Mouse (Mus musculus): ENCODE results near the gene Med29.
A peak's percentile ranks its signal among the peaks of the same experiment; 100 is the strongest.

Gene Med29

GRCm38 (mm10) chr7:28381938-28382337 lies 10.6 kb downstream of the Med29 start:
- no peak for TF ChIP-seq GATA4 (IDR thresholded peaks at IDR 0.05; ENCODE audit: insufficient replicate concordance, low read length)

GRCm38 (mm10) chr7:28381017-28381790 lies 11.3 kb downstream of the Med29 start:
- no peak for TF ChIP-seq GATA4 (IDR thresholded peaks at IDR 0.05; ENCODE audit: insufficient replicate concordance, low read length)

- TF ChIP-seq GATA4 (IDR thresholded peaks at IDR 0.05; ENCODE audit: insufficient replicate concordance, low read length) = no peak
Observed at GRCm38 (mm10) chr7:28380237-28381016, 12.1 kb downstream of the Med29 start, which contains the start of gene Zfp36. TSS of gene Zfp36 (minus strand) at chr7:28380253.

GRCm38 (mm10) chr7:28378769-28379651 lies 13.5 kb downstream of the Med29 start:
- TF ChIP-seq GATA4 (IDR thresholded peaks at IDR 0.05; ENCODE audit: insufficient replicate concordance, low read length) = peak; percentile 71; the same call in 1 of the 2 replicates

GRCm38 (mm10) chr7:28378066-28378690 lies 14.3 kb downstream of the Med29 start:
- TF ChIP-seq GATA4 (IDR thresholded peaks at IDR 0.05; ENCODE audit: insufficient replicate concordance, low read length) = no peak

DNA sequence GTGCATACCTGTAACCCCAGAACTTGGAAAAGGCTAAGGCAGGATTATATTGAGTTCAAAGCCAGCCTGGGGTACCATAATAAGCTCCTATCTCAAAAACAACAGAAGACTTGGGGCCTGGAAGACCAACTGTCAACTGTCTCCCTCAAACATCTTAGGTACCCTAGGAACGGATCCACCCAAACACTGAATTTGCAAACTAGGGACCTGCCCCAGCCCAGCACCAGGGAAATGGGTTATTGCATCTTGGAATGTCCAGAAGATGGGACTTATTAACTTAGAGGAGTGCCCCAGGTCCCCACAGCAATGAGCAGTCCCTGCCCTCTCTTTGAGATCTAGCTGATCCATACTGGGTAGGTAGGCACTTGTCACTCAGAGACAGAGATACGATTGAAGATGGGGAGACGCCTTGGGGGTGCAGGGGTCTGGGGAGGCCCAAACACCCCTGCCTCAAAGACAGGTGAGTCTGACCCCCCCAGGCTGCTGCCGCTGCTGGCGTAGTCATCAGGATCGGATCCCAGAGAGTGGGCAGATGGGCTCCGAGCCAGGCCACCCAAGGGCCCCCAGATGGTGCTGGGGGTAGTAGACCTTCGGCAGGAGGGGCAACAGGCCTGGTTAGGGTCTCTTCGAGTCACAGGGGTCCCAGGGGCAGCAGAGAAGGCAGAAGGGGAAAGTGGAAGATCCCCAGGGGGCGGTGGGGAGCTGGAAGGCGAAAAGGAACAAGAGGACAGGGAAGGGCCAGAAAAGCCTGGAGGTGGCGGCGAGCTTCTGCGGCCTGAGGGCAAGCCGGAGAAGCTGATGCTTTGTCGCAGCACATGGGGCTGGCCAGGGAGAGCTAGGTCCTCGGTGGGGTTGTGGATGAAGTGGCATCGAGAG lies 15.1 kb downstream of the Med29 start:
- no peak for TF ChIP-seq GATA4 (IDR thresholded peaks at IDR 0.05; ENCODE audit: insufficient replicate concordance, low read length)

- peak; percentile 29; the same call in 1 of the 2 replicates for TF ChIP-seq GATA4 (IDR thresholded peaks at IDR 0.05; ENCODE audit: insufficient replicate concordance, low read length)
Observed at GRCm38 (mm10) chr7:28376011-28376771, 16.3 kb downstream of the Med29 start.

GRCm38 (mm10) chr7:28375176-28375921 lies 17.2 kb downstream of the Med29 start:
- no peak for TF ChIP-seq GATA4 (IDR thresholded peaks at IDR 0.05; ENCODE audit: insufficient replicate concordance, low read length)

DNA sequence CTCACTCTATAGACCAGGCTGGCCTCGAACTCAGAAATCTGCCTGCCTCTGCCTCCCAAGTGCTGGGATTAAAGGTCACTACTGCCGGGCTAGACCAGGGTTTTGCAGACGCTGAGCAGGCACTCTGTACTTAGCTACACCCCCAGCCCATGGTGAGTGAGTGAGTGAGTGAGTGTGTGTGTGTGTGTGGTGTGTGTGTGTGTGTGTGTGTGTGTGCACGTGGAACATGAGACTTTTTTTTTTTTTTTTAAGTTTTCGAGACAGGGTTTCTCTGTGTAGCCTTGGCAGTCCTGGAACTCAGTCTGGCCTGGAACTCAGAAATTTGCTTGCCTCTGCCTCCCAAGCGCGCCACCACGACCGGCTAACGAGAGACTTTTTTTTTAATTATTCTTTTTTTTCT lies 17.9 kb downstream of the Med29 start:
- no peak for TF ChIP-seq GATA4 (IDR thresholded peaks at IDR 0.05; ENCODE audit: insufficient replicate concordance, low read length)

- no peak for TF ChIP-seq GATA4 (IDR thresholded peaks at IDR 0.05; ENCODE audit: insufficient replicate concordance, low read length)
Observed at GRCm38 (mm10) chr7:28373891-28374495, 18.5 kb downstream of the Med29 start.

DNA sequence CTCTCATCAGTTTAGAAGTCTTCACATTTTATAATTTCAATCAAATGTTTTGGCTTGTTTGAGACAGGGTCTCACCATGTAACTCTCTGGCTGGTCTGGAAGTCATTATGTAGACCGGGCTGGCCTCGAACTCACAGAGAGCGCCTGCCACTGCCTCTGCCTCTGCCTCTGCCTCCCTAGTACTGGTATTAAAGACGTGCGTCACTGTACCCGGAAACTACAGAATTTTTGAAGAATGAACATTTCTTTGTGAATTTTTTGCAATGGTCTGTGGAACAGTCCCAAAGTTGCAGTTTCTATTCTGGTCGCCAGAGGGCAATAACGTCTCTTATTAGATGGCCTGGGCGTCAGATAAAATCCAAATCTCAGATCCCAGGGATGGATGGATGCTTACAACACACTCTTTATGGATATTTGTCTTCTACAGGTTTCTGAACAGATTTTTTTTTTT lies 19.4 kb downstream of the Med29 start:
- no peak for TF ChIP-seq GATA4 (IDR thresholded peaks at IDR 0.05; ENCODE audit: insufficient replicate concordance, low read length)

All from liver, adult (tissue).